ENCODE assay signal across 22 mouse cellular contexts in the genomic region with DNA sequence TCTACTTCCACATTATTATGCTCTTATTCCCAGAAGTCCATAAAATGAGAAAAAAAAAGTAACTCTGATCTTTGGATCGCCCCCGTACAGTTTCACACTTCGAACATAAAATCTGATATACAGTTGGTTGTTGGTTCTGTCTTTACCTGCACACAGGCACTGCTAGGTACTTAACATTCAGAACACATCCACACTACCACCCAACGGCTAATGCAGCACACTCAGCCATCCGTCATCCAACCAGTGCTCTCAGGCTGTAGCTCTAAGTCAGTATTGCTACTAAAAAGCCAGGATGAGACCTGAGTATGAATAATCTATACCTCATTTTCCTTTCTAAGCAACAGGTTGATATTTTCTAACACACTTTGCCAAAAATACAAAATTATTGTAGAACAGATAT.
DNase-seq lines count a peak whose midpoint lies in the region; ATAC-seq and TF ChIP-seq lines count a peak whose summit lies in the region.
"Had no signal": no experiment of that assay in that cellular context is flagged by ENCODE, and none has a peak within 500 bp of the region (broad histone marks: within the 10 kb centered on the region; RNA-seq: fewer than 3 reads in every experiment).

No protein-coding gene starts in this region.

- no peak for TF ChIP-seq CTCF in hindbrain, postnatal 0 days (IDR thresholded peaks at IDR 0.05; ENCODE audit: low read depth)
- no peak for TF ChIP-seq CTCF in midbrain, postnatal 0 days (IDR thresholded peaks at IDR 0.05)
- no peak for TF ChIP-seq CTCF in brain, embryonic 14.5 days (IDR thresholded peaks at IDR 0.05; ENCODE audit: borderline replicate concordance, extremely low read depth, insufficient read depth, insufficient read length)

- H3K27me3 ChIP-seq in forebrain, embryonic 14.5 days (replicated peaks; ENCODE audit: control insufficient read depth, insufficient read depth, low read length), result no peaks in the 10 kb centered on the region
- H3K27me3 ChIP-seq in forebrain, embryonic 16.5 days (replicated peaks; ENCODE audit: control insufficient read depth, insufficient read depth, low read length), result no peaks in the 10 kb centered on the region
- H3K27me3 ChIP-seq in hindbrain, postnatal 0 days (ENCODE audit: insufficient read depth, low read length), result no peaks in the 10 kb centered on the region
- no peaks in the 10 kb centered on the region for H3K27me3 ChIP-seq in hindbrain, embryonic 12.5 days
- H3K27me3 ChIP-seq in midbrain, postnatal 0 days (ENCODE audit: insufficient read depth, low read length), result no peaks in the 10 kb centered on the region
- no peaks in the 10 kb centered on the region for H3K27me3 ChIP-seq in midbrain, embryonic 11.5 days (ENCODE audit: control insufficient read depth, insufficient read depth, low read length)
- H3K27me3 ChIP-seq: forebrain, embryonic 13.5 days; heart, embryonic 12.5 days; heart, embryonic 15.5 days had no signal

- no peak overlapping the region for H3K9ac ChIP-seq in forebrain, embryonic 14.5 days (ENCODE audit: low read length)
- no peak overlapping the region for H3K9ac ChIP-seq in forebrain, embryonic 16.5 days (replicated peaks; ENCODE audit: low read depth, low read length)
- no peak overlapping the region for H3K9ac ChIP-seq in hindbrain, postnatal 0 days (replicated peaks; ENCODE audit: low read length)
- no peak overlapping the region for H3K9ac ChIP-seq in hindbrain, embryonic 12.5 days
- no peak overlapping the region for H3K9ac ChIP-seq in midbrain, postnatal 0 days (replicated peaks; ENCODE audit: low read length, poor library complexity, severe bottlenecking)
- H3K9ac ChIP-seq in midbrain, embryonic 11.5 days (ENCODE audit: low read length), result no peak overlapping the region
- H3K9ac ChIP-seq: forebrain, embryonic 13.5 days; heart, embryonic 12.5 days; heart, embryonic 15.5 days had no signal

- no peak overlapping the region for H3K4me3 ChIP-seq in forebrain, embryonic 14.5 days (ENCODE audit: low read depth, low read length)
- no peak overlapping the region for H3K4me3 ChIP-seq in forebrain, embryonic 16.5 days (replicated peaks; ENCODE audit: low read length)
- no peak overlapping the region for H3K4me3 ChIP-seq in hindbrain, postnatal 0 days (ENCODE audit: low read length)
- H3K4me3 ChIP-seq in hindbrain, embryonic 12.5 days, result no peak overlapping the region
- H3K4me3 ChIP-seq in midbrain, postnatal 0 days (ENCODE audit: low read depth, low read length), result no peak overlapping the region
- no peak overlapping the region for H3K4me3 ChIP-seq in midbrain, embryonic 11.5 days (ENCODE audit: low read depth, low read length)
- H3K4me3 ChIP-seq: forebrain, embryonic 10.5 days; forebrain, embryonic 13.5 days; heart, embryonic 12.5 days; heart, embryonic 15.5 days; hindbrain, embryonic 10.5 days had no signal

- no peaks in the 10 kb centered on the region for H3K4me1 ChIP-seq in forebrain, embryonic 14.5 days (ENCODE audit: control insufficient read depth, insufficient read depth, low read length)
- no peaks in the 10 kb centered on the region for H3K4me1 ChIP-seq in forebrain, embryonic 16.5 days (replicated peaks; ENCODE audit: control insufficient read depth, insufficient read depth, low read length)
- H3K4me1 ChIP-seq in hindbrain, postnatal 0 days (ENCODE audit: insufficient read depth, low read length), result no peaks in the 10 kb centered on the region
- H3K4me1 ChIP-seq in hindbrain, embryonic 12.5 days, result no peaks in the 10 kb centered on the region
- no peaks in the 10 kb centered on the region for H3K4me1 ChIP-seq in midbrain, postnatal 0 days (ENCODE audit: insufficient read depth, low read length)
- no peaks in the 10 kb centered on the region for H3K4me1 ChIP-seq in midbrain, embryonic 11.5 days (ENCODE audit: control insufficient read depth, insufficient read depth, low read length)
- H3K4me1 ChIP-seq: forebrain, embryonic 10.5 days; forebrain, embryonic 13.5 days; heart, embryonic 12.5 days; heart, embryonic 15.5 days; hindbrain, embryonic 10.5 days had no signal

- no peak for TF ChIP-seq POLR2A in brain, embryonic 14.5 days (IDR thresholded peaks at IDR 0.05; ENCODE audit: borderline replicate concordance, extremely low read depth, insufficient read depth, insufficient read length, poor library complexity, severe bottlenecking)

- H3K4me2 ChIP-seq in forebrain, embryonic 14.5 days (ENCODE audit: low read length), result no peak overlapping the region
- no peak overlapping the region for H3K4me2 ChIP-seq in forebrain, embryonic 16.5 days (ENCODE audit: low read length)
- H3K4me2 ChIP-seq in hindbrain, postnatal 0 days (ENCODE audit: low read depth, low read length), result no peak overlapping the region
- H3K4me2 ChIP-seq in hindbrain, embryonic 12.5 days (replicated peaks), result no peak overlapping the region
- H3K4me2 ChIP-seq in midbrain, postnatal 0 days (ENCODE audit: low read depth, low read length, poor library complexity, severe bottlenecking), result no peak overlapping the region
- H3K4me2 ChIP-seq in midbrain, embryonic 11.5 days, result no peak overlapping the region
- H3K4me2 ChIP-seq: forebrain, embryonic 13.5 days; heart, embryonic 12.5 days; heart, embryonic 15.5 days had no signal

- WGBS in forebrain, embryonic 14.5 days, result 85% methylated on average over 5 of the region's 5 CpGs
- 77% methylated on average over 5 of the region's 5 CpGs for WGBS in forebrain, embryonic 16.5 days
- 73% methylated on average over 5 of the region's 5 CpGs for WGBS in hindbrain, postnatal 0 days
- WGBS in hindbrain, embryonic 12.5 days, result 80% methylated on average over 5 of the region's 5 CpGs
- WGBS in midbrain, postnatal 0 days, result 63% methylated on average over 5 of the region's 5 CpGs
- 90% methylated on average over 5 of the region's 5 CpGs for WGBS in midbrain, embryonic 11.5 days

- DNase-seq in forebrain, embryonic 14.5 days (ENCODE audit: low spot score), result peak; percentile 11
- peak; percentile 41 for DNase-seq in hindbrain, postnatal 0 days (ENCODE audit: low spot score)
- DNase-seq in midbrain, postnatal 0 days (ENCODE audit: low spot score), result peak; percentile 22
- DNase-seq in midbrain, embryonic 11.5 days (ENCODE audit: low spot score, missing footprints), result no peak
- DNase-seq in brain, embryonic 14.5 days (ENCODE audit: low read depth), result peak; percentile 53
- DNase-seq: adrenal gland, adult 8-10 months; adrenal gland, postnatal 25 days; cerebellum, adult 18-20 months; cerebellum, adult 9-10 months; cerebellum, postnatal 14 days; gastrocnemius, postnatal 25 days; heart, adult 18-20 months; heart, postnatal 10 days; heart, postnatal 36 days had no signal

- H3K36me3 ChIP-seq in forebrain, embryonic 14.5 days (ENCODE audit: control insufficient read depth, insufficient read depth, low read length), result no peaks in the 10 kb centered on the region
- H3K36me3 ChIP-seq in forebrain, embryonic 16.5 days (ENCODE audit: control insufficient read depth, insufficient read depth), result no peaks in the 10 kb centered on the region
- H3K36me3 ChIP-seq in hindbrain, postnatal 0 days (ENCODE audit: insufficient read depth, low read length), result no peaks in the 10 kb centered on the region
- peaks cover 7% of the 10 kb centered on the region for H3K36me3 ChIP-seq in hindbrain, embryonic 12.5 days
- no peaks in the 10 kb centered on the region for H3K36me3 ChIP-seq in midbrain, postnatal 0 days (ENCODE audit: insufficient read depth, low read length)
- no peaks in the 10 kb centered on the region for H3K36me3 ChIP-seq in midbrain, embryonic 11.5 days (ENCODE audit: control insufficient read depth, insufficient read depth, low read length)
- H3K36me3 ChIP-seq: heart, embryonic 15.5 days had no signal

- H3K9me3 ChIP-seq in forebrain, embryonic 14.5 days (replicated peaks; ENCODE audit: control insufficient read depth, low read length), result no peaks in the 10 kb centered on the region
- H3K9me3 ChIP-seq in forebrain, embryonic 16.5 days (ENCODE audit: control insufficient read depth, low read length), result no peaks in the 10 kb centered on the region
- H3K9me3 ChIP-seq in hindbrain, postnatal 0 days (ENCODE audit: low read length), result no peaks in the 10 kb centered on the region
- no peaks in the 10 kb centered on the region for H3K9me3 ChIP-seq in hindbrain, embryonic 12.5 days (replicated peaks)
- no peaks in the 10 kb centered on the region for H3K9me3 ChIP-seq in midbrain, postnatal 0 days (ENCODE audit: low read length)
- H3K9me3 ChIP-seq in midbrain, embryonic 11.5 days (ENCODE audit: control insufficient read depth, low read length), result no peaks in the 10 kb centered on the region
- H3K9me3 ChIP-seq: heart, embryonic 15.5 days had no signal

- no peak overlapping the region for H3K27ac ChIP-seq in forebrain, embryonic 14.5 days (ENCODE audit: low read depth, low read length)
- H3K27ac ChIP-seq in forebrain, embryonic 16.5 days (ENCODE audit: low read length), result no peak overlapping the region
- H3K27ac ChIP-seq in hindbrain, postnatal 0 days, result no peak overlapping the region
- no peak overlapping the region for H3K27ac ChIP-seq in hindbrain, embryonic 12.5 days
- H3K27ac ChIP-seq in midbrain, postnatal 0 days (ENCODE audit: low read depth, low read length), result no peak overlapping the region
- H3K27ac ChIP-seq in midbrain, embryonic 11.5 days (ENCODE audit: low read depth, low read length), result no peak overlapping the region
- H3K27ac ChIP-seq: forebrain, embryonic 10.5 days; forebrain, embryonic 13.5 days; heart, embryonic 15.5 days; hindbrain, embryonic 10.5 days had no signal

- ATAC-seq in forebrain, embryonic 14.5 days, result no peak
- no peak for ATAC-seq in forebrain, embryonic 16.5 days
- no peak for ATAC-seq in hindbrain, postnatal 0 days
- ATAC-seq in hindbrain, embryonic 12.5 days (ENCODE audit: low FRiP score), result no peak
- ATAC-seq in midbrain, postnatal 0 days (ENCODE audit: low FRiP score), result no peak
- ATAC-seq in midbrain, embryonic 11.5 days (ENCODE audit: low FRiP score), result no peak
- ATAC-seq: activated CD4-positive, CD25-positive, alpha-beta regulatory T cell, adult 4 months; forebrain, embryonic 13.5 days had no signal
